Mouse (Mus musculus) testis, adult 2 months (tissue): Measurements from ENCODE around the gene Fchsd2. TPM values are rescaled to one million over a fixed set of nuclear protein-coding genes. Genes with fewer than 3 reads are reported as not detected.

Experiments
- H3K27ac ChIP-seq: fragments of 200-500 bp; 2 replicates; pipeline ENCODE4 v1.5.1; 2012; ENCODE audit warnings: low read depth, low read length; ENCODE audit not compliant: control insufficient read depth, insufficient read depth
- H3K27me3 ChIP-seq: fragments of 200-500 bp; 2 replicates; pipeline ENCODE4 v1.6.1; 2012; ENCODE audit warnings: mild to moderate bottlenecking, low read length, moderate library complexity; ENCODE audit not compliant: control insufficient read depth, insufficient read depth
- H3K36me3 ChIP-seq: fragments of 200-500 bp; 2 replicates; pipeline ENCODE4 v1.6.1; 2012; ENCODE audit warnings: mild to moderate bottlenecking, low read length; ENCODE audit not compliant: control insufficient read depth, insufficient read depth
- H3K4me1 ChIP-seq: fragments of 200-500 bp; 2 replicates; pipeline ENCODE4 v1.6.1; 2012; ENCODE audit warnings: low read length; ENCODE audit not compliant: control insufficient read depth, insufficient read depth
- H3K4me3 ChIP-seq: fragments of 200-500 bp; 2 replicates; pipeline ENCODE4 v1.5.1; 2012; ENCODE audit warnings: low read depth, mild to moderate bottlenecking, low read length, moderate library complexity, mixed read lengths; ENCODE audit not compliant: control insufficient read depth
- CTCF ChIP-seq: fragments of 200-500 bp; IDR thresholded peaks from 2 replicates; pipeline ENCODE4 v1.5.1; 2012; ENCODE audit warnings: low read depth, mild to moderate bottlenecking, inconsistent platforms, low read length, moderate library complexity; ENCODE audit not compliant: control insufficient read depth, insufficient read depth, insufficient replicate concordance
- POLR2A ChIP-seq: fragments of 200-500 bp; IDR thresholded peaks from 2 replicates; pipeline ENCODE4 v1.6.1; 2012; ENCODE audit warnings: low read depth, mild to moderate bottlenecking, inconsistent platforms, low read length, moderate library complexity; ENCODE audit not compliant: control insufficient read depth
- polyA plus RNA-seq: library from polyadenylated mRNA; depleted of rRNA; stranded (reverse); fragments of >200 nt; gene quantifications from 2 replicates; pipeline ENCODE4 v1.2.3, GENCODE M21; 2012

Fchsd2 gene
- polyA plus RNA-seq, 1 experiment: 5.8 TPM

GRCm38 (mm10) chr7:101320399-101321217 lies 227.9 kb downstream of the Fchsd2 start:
- Histone ChIP-seq H3K4me3 (peak overlapping the region; percentile 77), H3K27me3 (no peaks in the 10 kb centered on the region), H3K36me3 (no peaks in the 10 kb centered on the region), H3K27ac (no peak overlapping the region), H3K4me1 (peaks cover 21% of the 10 kb centered on the region)
- TF ChIP-seq POLR2A: no peak
- no peak for TF ChIP-seq CTCF

DNA sequence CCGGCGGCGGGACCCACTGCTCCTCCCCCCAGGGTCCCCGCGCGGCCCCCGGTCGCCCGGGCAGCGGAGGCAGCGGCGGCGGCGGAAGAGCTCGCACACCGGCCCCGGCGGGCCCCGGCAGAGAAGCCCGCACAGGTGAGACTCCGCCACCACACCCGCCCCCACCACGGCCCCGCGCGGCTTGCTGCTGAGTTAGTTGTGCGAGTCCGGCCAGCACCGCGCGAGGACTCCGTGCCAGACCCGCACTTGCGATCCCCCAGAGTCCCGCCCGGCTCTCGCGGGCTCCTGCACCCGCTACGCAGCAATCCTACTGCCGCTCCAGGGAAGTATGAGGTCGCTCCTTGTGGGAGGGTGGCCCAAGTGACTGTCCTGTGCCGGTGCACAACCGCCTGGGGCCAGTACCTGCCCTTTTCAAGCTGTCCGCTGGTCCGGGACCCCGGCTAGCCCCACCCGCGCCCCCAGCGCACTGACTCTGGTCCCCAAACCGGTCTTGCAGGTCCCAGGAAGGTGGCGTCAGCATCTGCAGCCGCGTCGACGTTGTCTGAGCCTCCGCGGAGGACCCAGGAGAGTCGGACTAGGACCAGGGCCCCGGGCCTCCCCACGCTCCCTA lies 228.7 kb downstream of the Fchsd2 start:
- H3K4me3 ChIP-seq: peak overlapping the region; percentile 88
- TF ChIP-seq POLR2A: no peak
- TF ChIP-seq CTCF: no peak
- no peaks in the 10 kb centered on the region for H3K27me3 ChIP-seq
- no peaks in the 10 kb centered on the region for H3K36me3 ChIP-seq
- H3K4me1 ChIP-seq: peaks cover 21% of the 10 kb centered on the region
- no peak overlapping the region for H3K27ac ChIP-seq

- Histone ChIP-seq H3K4me1 (peaks cover 21% of the 10 kb centered on the region), H3K27ac (no peak overlapping the region; the same call in 1 of the 2 replicates), H3K4me3 (peak overlapping the region; percentile 88), H3K27me3 (no peaks in the 10 kb centered on the region), H3K36me3 (no peaks in the 10 kb centered on the region)
- TF ChIP-seq POLR2A (no peak), CTCF (no peak)
Observed at GRCm38 (mm10) chr7:101323141-101323594, 230.5 kb downstream of the Fchsd2 start.

DNA sequence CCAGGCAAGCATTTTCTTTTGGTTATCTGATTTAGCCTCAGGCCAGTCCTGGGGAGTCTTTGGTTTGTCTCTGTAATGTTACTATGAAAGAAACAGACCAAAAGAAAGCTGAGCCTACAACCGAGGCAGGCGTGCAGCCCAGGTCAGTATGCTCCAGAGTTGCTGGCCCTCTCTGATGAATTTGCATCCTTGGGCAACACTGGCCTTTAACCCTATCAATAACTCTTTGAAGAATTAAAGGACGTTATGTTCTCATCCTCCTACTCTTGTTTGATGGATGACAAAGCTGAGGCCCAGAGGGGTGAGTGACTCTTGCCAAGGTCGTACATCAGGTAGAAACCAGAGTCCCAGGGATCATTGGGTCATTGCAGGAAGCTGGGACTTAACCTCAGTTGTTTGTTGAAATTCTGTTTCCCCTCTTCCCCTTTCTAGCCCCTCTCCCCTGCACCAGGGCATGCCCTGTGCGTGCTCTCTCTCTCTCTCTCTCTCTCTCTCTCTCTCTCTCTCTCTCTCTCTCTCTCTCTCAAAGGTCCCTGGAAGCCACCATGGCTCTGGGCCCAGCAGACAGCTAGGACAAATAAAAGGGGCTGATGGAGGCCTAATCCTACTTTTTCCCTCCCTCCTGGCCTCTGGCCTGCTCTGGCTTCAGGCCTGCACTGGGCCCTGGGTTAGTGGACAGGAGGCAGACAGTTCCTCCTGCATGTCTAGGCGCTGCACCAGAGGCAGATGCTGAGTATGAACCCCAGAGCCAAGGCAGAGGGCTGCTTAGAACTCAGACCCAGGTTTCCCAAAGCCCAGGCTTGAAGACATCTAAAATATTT lies 231.7 kb downstream of the Fchsd2 start:
- TF ChIP-seq CTCF (no peak), POLR2A (no peak)
- H3K27me3 ChIP-seq: no peaks in the 10 kb centered on the region

DNA sequence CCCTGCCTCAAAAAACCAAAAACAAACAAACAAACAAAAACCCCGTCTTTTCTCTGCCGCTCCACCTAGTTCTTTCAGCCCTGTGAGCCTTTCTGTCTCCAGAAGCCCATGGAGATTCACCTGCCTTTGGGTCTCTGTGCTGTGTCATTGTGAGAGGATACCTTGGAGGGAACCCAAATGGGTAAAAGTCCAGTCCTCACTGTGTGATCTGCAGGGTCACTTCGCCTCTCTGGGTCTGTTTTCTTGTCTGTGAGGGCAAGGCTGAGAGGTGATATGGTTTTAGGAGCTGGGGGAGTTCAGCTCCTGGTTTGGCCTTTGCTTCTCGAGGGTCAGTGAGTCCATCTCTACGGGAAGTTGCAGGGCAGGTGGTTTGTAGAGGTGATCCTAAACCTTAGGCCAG lies 233.3 kb downstream of the Fchsd2 start:
- TF ChIP-seq CTCF: no peak
- no peak for TF ChIP-seq POLR2A
- no peak overlapping the region for H3K4me3 ChIP-seq
- H3K27me3 ChIP-seq: no peaks in the 10 kb centered on the region
- peaks cover 16% of the 10 kb centered on the region for H3K4me1 ChIP-seq
- no peaks in the 10 kb centered on the region for H3K36me3 ChIP-seq
- H3K27ac ChIP-seq: no peak overlapping the region

More for the DNA sequence above, 231.7 kb downstream of the Fchsd2 start:
- Histone ChIP-seq H3K36me3 (no peaks in the 10 kb centered on the region), H3K4me1 (peaks cover 21% of the 10 kb centered on the region), H3K27ac (no peak overlapping the region), H3K4me3 (no peak overlapping the region)

- no peak for TF ChIP-seq CTCF
- TF ChIP-seq POLR2A: no peak
Observed at GRCm38 (mm10) chr7:101327263-101327662, 234.6 kb downstream of the Fchsd2 start.

DNA sequence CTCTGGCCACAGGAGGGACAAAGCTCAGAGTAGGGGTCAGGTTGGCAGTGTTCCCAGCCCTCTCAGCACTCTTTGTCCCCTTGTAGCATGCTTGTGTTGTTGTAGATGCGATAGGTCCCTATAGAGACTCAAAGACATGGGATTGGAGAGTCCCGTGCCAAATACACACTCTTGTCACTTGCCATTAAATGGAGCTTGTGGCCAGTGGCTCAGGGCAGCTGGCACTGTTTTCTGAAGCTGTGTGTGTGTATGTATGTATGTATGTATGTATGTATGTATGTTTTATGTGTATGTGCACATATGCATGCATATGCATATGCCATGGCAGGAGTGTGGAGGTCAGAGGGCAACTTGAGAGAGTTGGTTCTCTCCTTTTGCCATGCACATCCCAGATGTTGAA lies 235.1 kb downstream of the Fchsd2 start:
- Histone ChIP-seq H3K27ac (no peak overlapping the region), H3K4me1 (peaks cover 8% of the 10 kb centered on the region), H3K4me3 (no peak overlapping the region), H3K27me3 (no peaks in the 10 kb centered on the region), H3K36me3 (no peaks in the 10 kb centered on the region)
- no peak for TF ChIP-seq CTCF
- TF ChIP-seq POLR2A: no peak

More at GRCm38 (mm10) chr7:101327263-101327662, 234.6 kb downstream of the Fchsd2 start:
- Histone ChIP-seq H3K4me3 (no peak overlapping the region), H3K27me3 (no peaks in the 10 kb centered on the region), H3K36me3 (no peaks in the 10 kb centered on the region), H3K4me1 (peaks cover 8% of the 10 kb centered on the region), H3K27ac (no peak overlapping the region)
